Mouse (Mus musculus) urinary bladder, postnatal 10 days (tissue): Measurements from ENCODE around the gene Slc23a2.

Experiments
- DNase-seq: peaks from one replicate; pipeline ENCODE4 v3.0.0; 2022; ENCODE audit warnings: low spot score

Gene Slc23a2

DNA sequence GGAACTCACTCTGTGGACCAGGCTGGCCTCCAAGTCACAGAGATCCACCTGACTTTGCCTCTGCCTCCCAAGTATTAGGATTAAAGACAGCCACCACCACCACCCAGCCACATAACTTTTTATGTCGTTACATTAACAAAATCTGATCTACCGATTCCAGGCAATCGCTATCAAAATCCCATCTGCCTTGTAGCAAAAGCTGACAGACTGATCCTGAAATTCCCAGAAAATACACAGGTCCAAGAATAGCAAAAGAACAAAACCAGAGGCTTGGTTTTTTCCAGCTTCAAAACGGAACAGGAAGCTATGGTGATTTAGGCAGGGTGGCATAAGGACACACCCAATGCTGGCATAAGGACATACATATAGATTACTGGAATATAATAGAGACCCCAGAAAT is 10.2 kb downstream of the Slc23a2 start:
- DNase-seq = no peak

- DNase-seq = no peak
Measured at GRCm38 (mm10) chr2:132133436-132133835, 11.5 kb downstream of the Slc23a2 start.

DNA sequence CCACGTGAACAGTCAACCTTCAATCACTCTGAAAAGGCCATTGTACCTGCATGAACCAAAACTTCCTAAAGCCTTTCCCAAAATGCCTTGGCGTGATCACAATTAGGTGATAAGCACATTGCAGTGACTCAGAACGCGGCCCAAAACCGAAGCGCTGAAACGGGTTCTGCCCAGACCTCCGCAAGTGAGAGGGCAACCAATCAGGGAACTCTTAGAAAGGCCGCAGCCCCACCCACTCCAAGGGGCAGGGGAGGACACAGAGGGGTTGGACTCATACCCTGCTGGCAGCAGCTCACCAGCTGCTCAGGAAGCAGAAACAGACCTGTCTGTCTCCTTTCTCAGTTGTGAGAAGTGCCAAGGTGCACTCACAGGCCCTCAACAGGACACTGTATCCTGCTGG is 13.6 kb downstream of the Slc23a2 start:
- peak; percentile 38 for DNase-seq

GRCm38 (mm10) chr2:132129980-132130379 is 14.9 kb downstream of the Slc23a2 start:
- DNase-seq = no peak

DNA sequence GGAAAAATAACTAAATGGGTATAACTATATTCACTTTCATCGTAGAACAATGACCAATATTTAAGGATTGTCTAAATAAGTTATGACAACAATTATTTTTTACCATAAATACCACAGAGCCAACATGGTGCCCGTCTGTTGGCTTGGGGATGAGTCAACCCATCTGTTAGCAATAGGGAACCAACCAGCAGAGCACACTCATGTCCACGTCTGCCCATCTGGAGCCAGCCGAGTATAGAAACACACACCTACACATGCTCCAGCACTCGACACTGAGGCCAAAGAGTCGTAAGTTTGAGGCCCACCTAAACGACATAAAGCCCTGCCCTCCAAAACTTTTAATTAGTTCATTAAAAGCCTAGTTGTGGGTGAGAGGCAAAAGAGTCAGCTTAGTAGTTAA is 15.7 kb downstream of the Slc23a2 start:
- no peak for DNase-seq

DNA sequence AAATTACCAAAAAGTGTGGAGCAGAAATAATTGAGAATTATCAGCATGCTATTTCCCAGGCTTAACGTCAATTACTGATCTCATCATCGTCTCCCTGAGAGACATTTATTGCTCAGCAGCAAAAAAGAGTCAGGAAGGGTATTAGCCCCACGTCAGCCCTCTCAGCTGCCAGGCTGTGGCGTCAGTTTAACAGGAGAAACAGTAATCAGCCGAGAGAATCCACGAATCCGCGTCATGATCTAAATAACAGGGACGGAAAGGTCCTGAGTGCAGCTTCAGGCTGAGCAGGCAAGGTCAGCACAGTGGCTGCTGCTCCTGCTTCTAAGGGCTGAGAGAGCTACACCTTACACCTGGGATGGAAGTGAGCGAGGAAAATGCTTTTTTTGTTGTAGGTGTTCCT is 17.0 kb downstream of the Slc23a2 start:
- no peak for DNase-seq

DNA sequence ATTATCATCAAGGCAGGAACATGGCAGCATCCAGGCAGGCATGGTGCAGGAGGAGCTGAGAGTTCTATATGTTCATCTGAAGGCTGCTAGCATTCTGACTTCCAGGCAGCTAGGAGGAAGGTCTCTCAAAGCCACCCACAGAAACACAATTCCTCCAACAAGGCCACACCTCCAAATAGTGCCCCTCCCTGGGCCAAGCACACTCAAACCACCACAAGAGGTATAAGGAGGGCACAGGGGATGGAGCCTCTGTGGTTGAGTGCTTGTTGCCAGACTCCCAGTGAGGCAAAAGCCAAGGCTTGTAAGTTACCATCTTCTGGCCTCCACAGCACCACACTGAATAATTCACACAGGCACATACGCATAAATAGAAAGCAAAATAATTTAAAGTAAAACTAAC is 18.6 kb downstream of the Slc23a2 start:
- no peak for DNase-seq

GRCm38 (mm10) chr2:132123063-132123462 is 21.8 kb downstream of the Slc23a2 start:
- DNase-seq = no peak

GRCm38 (mm10) chr2:132121050-132121449 is 23.9 kb downstream of the Slc23a2 start:
- DNase-seq = no peak

- no peak for DNase-seq
Measured at GRCm38 (mm10) chr2:132118646-132119045, 26.3 kb downstream of the Slc23a2 start.

- DNase-seq = no peak
Measured at GRCm38 (mm10) chr2:132115936-132116335, 29.0 kb downstream of the Slc23a2 start.

- DNase-seq = no peak
Measured at GRCm38 (mm10) chr2:132115344-132115743, 29.6 kb downstream of the Slc23a2 start.

DNA sequence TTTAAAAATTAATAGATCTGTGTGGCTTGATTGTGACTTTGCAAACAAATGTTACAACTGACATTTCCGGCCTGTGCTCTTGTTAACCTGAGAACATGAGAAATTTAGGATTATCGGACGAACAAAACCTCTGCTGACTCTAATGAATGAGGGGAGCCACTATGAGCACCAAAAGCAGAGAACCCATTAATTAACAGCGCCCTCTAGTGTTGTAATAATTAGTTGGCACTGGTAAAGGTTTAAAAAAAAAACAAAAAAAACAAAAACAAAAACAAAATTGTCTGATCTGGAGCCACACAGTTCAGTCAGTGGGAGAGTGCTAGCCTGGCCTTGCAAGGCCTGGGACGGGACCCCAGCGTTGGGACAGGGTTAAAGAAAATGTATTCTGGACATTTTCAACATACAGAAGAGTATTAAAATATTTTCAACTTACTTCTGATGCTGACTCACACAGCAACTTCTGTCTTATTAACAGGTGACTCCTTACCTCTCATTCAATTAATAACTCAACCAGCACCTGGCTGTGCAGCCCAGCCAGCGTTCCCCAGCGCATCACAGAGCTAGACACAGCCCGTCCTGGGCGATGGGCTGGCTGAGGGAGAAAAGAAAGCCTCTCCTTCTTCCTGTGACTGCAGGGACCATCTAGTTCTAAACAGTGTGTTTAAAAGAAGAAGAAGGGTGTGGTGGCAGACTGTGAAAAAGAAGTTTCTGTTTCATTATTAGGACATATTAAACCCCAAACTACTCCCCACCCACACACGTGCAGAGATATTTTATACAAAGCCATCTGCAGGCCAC is 30.7 kb downstream of the Slc23a2 start:
- no peak for DNase-seq

- DNase-seq = no peak
Measured at GRCm38 (mm10) chr2:132112319-132112718, 32.6 kb downstream of the Slc23a2 start.

DNA sequence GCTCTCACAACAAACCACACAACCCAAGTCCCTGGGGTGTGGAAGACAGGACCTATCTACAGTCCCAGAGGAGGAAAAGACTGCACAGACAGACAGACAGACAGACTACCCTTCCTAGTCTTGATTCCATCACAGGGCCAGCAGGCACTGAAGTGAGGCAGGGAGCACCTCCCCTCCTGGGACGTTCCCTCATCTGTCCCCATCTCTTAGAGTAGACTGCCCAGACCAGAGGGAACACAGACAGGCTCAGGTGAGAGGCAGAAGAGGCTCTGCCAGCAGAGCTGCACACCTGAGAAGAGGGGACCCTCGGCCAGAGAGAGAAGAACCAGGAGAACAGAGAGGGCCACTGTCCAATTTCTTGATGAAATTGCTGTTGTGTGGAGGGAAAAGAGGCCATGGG is 33.0 kb downstream of the Slc23a2 start:
- DNase-seq = no peak

DNA sequence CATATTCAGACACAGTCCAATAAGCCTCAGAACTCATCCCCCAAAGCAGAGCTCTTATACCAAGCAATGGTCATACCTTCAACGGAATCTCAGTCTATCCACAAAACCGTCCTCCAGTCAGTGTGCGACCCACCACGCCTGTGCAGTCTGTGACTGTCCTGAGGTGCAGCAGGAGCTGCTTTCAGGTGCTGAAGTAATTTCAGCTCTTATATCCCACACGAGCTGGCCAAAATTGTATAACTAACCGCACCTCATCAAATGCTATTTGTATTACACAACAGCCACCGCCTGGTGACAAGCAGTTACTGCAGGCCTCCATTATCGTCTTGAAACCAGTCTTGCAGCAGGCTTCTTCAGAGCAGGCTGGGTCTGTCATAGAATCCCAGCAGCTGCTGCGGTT is 33.6 kb downstream of the Slc23a2 start:
- DNase-seq = no peak

DNA sequence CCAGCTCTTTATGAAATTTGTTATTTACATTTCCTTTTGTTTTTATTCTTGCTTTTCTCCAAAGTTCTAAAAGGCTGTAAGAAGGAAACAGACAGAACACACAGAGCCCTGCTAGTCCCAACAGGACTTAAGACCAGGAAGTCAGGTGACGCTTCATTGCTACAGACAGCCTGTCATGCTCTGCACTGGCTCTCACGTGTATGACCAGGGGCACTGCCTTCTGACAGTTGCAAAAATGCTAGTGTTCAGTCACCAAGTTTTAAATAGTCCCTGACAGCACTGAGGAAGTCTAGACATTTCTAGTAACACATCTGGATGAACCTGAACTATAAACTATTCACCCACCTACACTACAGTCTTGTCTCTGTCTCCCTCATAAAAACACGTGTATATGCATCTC is 34.2 kb downstream of the Slc23a2 start:
- no peak for DNase-seq

DNA sequence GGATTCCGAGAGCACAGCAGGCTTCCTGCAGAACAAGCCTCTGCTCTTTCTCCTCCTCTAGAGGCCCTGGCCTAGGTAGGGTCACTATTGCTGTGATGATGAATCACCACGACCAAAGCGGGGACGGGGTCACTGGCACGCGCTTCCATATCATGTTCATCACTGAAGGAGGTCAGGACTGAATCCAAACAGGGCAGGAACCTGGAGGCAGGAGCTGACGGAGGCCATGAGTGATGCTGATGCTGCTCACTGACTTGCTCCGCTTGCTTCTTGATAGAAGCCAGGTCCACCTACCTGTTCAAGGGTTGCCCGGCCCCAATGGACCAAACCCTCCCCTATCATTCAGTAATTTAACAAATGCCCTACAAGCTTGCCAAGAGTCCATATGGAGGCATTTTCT is 35.9 kb downstream of the Slc23a2 start:
- DNase-seq = no peak

DNA sequence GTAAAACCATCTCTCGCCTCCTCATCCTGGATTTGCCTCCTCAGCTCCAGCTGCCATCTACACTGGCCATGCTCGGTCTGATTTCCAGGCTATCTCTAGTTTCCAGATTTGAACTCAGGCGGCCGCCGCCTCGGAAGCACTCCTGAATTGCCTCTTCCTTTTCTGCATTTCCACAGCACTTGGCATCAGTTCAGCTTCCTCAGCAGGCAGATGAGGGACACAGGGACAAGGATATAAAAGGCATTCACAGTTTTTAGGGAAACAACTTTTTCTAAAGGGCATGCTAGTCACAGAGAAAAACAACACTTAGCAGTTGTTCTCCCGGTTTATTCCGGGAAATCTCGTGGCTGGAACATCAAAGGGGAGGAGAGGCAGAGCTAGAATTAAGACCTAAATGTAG is 37.3 kb downstream of the Slc23a2 start:
- DNase-seq = no peak

- DNase-seq = no peak
Measured at GRCm38 (mm10) chr2:132106069-132106468, 38.8 kb downstream of the Slc23a2 start.

DNA sequence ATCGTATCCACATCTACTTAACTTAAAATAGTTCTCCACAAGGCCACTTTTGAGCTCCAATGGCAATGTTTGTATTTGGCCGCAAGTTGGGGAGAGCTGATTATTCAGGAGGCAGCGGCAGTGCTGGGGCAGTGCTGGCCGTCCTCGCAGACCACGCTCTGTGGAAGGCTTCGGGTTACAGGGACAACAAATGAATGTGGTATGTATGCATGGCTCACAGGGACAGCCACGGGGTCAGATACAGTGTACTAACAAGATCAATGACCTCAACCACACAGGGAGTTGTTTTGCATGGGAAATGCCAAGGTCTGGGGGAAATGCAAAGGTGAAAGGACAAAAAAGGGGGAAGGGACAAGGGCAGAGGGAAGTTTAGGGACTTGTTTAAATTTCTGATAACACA is 41.6 kb downstream of the Slc23a2 start:
- no peak for DNase-seq

- no peak for DNase-seq
Measured at GRCm38 (mm10) chr2:132102505-132103130, 42.3 kb downstream of the Slc23a2 start.

- no peak for DNase-seq
Measured at GRCm38 (mm10) chr2:132098942-132099672, 45.8 kb downstream of the Slc23a2 start.
